Mouse (Mus musculus): ENCODE data around the gene Aldoc. TPM values are rescaled to one million over a fixed set of nuclear protein-coding genes. Genes with fewer than 3 reads are reported as not detected.

Gene Aldoc
- polyA plus RNA-seq, 1 experiment = 1.7 TPM

GRCm38 (mm10) chr11:78346326-78347069 is 23.7 kb downstream of the Aldoc start:
- Histone ChIP-seq H3K79me2 (ENCODE audit: control insufficient read depth, insufficient read depth) (no peaks in the 10 kb centered on the region), H3K4me3 (no peak overlapping the region), H3K4me2 (ENCODE audit: low read depth) (no peak overlapping the region), H3K27me3 (ENCODE audit: control insufficient read depth, insufficient read depth, insufficient read length) (no peaks in the 10 kb centered on the region), H3ac (ENCODE audit: control insufficient read depth, insufficient read length) (no peak overlapping the region), H3K36me3 (ENCODE audit: control insufficient read depth, insufficient read depth) (no peaks in the 10 kb centered on the region)
- TF ChIP-seq REST (IDR thresholded peaks at IDR 0.05; ENCODE audit: insufficient read depth, insufficient read length) (no peak), POLR2A (IDR thresholded peaks at IDR 0.05; ENCODE audit: insufficient read length, low read depth) (no peak), SRF (IDR thresholded peaks at IDR 0.05; ENCODE audit: control insufficient read depth, insufficient read length, low read depth) (no peak), MAX (IDR thresholded peaks at IDR 0.05; ENCODE audit: low read depth) (no peak), MYOD1 (IDR thresholded peaks at IDR 0.05; ENCODE audit: control insufficient read depth in 1 of 3, insufficient read length in 2 of 3, low read depth in 2 of 3) (no peak), USF1 (IDR thresholded peaks at IDR 0.05; ENCODE audit: low read depth) (no peak), E2F4 (IDR thresholded peaks at IDR 0.05; ENCODE audit: insufficient read depth) (no peak), MYOG (IDR thresholded peaks at IDR 0.05; ENCODE audit: control insufficient read depth in 1 of 3, insufficient read depth in 1 of 3, insufficient read length in 2 of 3, low read depth in 2 of 3) (no peak), TCF12 (IDR thresholded peaks at IDR 0.05; ENCODE audit: insufficient read depth, poor library complexity, severe bottlenecking) (no peak), TCF3 (IDR thresholded peaks at IDR 0.05; ENCODE audit: insufficient read length, low read depth) (no peak), CEBPB (IDR thresholded peaks at IDR 0.05; ENCODE audit: insufficient read depth, poor library complexity, severe bottlenecking) (no peak), POLR2AphosphoS2 (IDR thresholded peaks at IDR 0.05; ENCODE audit: insufficient read length, low read depth) (no peak)

- no peak for TF ChIP-seq USF1 (IDR thresholded peaks at IDR 0.05; ENCODE audit: low read depth)
- TF ChIP-seq SRF (IDR thresholded peaks at IDR 0.05; ENCODE audit: control insufficient read depth, insufficient read length, low read depth) = no peak
- TF ChIP-seq TCF12 (IDR thresholded peaks at IDR 0.05; ENCODE audit: insufficient read depth, poor library complexity, severe bottlenecking) = no peak
- Histone ChIP-seq H3ac (ENCODE audit: control insufficient read depth, insufficient read length) (no peak overlapping the region), H3K36me3 (ENCODE audit: control insufficient read depth, insufficient read depth) (no peaks in the 10 kb centered on the region), H3K4me2 (ENCODE audit: low read depth) (no peak overlapping the region), H3K79me2 (ENCODE audit: control insufficient read depth, insufficient read depth) (no peaks in the 10 kb centered on the region), H3K4me3 (no peak overlapping the region), H3K27me3 (ENCODE audit: control insufficient read depth, insufficient read depth, insufficient read length) (no peaks in the 10 kb centered on the region)
These were observed 24.4 kb downstream of the Aldoc start for GRCm38 (mm10) chr11:78347070-78347754.

- H3K36me3 ChIP-seq (ENCODE audit: control insufficient read depth, insufficient read depth) = no peaks in the 10 kb centered on the region
- TF ChIP-seq SRF (IDR thresholded peaks at IDR 0.05; ENCODE audit: control insufficient read depth, insufficient read length, low read depth) (no peak), TCF12 (IDR thresholded peaks at IDR 0.05; ENCODE audit: insufficient read depth, poor library complexity, severe bottlenecking) (no peak), MAX (IDR thresholded peaks at IDR 0.05; ENCODE audit: low read depth) (no peak), TCF3 (IDR thresholded peaks at IDR 0.05; ENCODE audit: insufficient read length, low read depth) (no peak), POLR2AphosphoS2 (IDR thresholded peaks at IDR 0.05; ENCODE audit: insufficient read length, low read depth) (no peak), USF1 (IDR thresholded peaks at IDR 0.05; ENCODE audit: low read depth) (no peak), E2F4 (IDR thresholded peaks at IDR 0.05; ENCODE audit: insufficient read depth) (no peak), CEBPB (IDR thresholded peaks at IDR 0.05; ENCODE audit: insufficient read depth, poor library complexity, severe bottlenecking) (no peak), MYOD1 (IDR thresholded peaks at IDR 0.05; ENCODE audit: control insufficient read depth in 1 of 3, insufficient read length in 2 of 3, low read depth in 2 of 3) (no peak), REST (IDR thresholded peaks at IDR 0.05; ENCODE audit: insufficient read depth, insufficient read length) (no peak), MYOG (IDR thresholded peaks at IDR 0.05; ENCODE audit: control insufficient read depth in 1 of 3, insufficient read depth in 1 of 3, insufficient read length in 2 of 3, low read depth in 2 of 3) (no peak), POLR2A (IDR thresholded peaks at IDR 0.05; ENCODE audit: insufficient read length, low read depth) (no peak)
- no peak overlapping the region for H3K4me2 ChIP-seq (ENCODE audit: low read depth)
- no peak overlapping the region for H3ac ChIP-seq (ENCODE audit: control insufficient read depth, insufficient read length)
- no peaks in the 10 kb centered on the region for H3K27me3 ChIP-seq (ENCODE audit: control insufficient read depth, insufficient read depth, insufficient read length)
- no peaks in the 10 kb centered on the region for H3K79me2 ChIP-seq (ENCODE audit: control insufficient read depth, insufficient read depth)
- no peak overlapping the region for H3K4me3 ChIP-seq
These were observed 25.1 kb downstream of the Aldoc start for GRCm38 (mm10) chr11:78347908-78348307.

- no peak overlapping the region for H3K4me3 ChIP-seq
- H3K4me2 ChIP-seq (ENCODE audit: low read depth) = no peak overlapping the region
- H3K36me3 ChIP-seq (ENCODE audit: control insufficient read depth, insufficient read depth) = no peaks in the 10 kb centered on the region
- H3K27me3 ChIP-seq (ENCODE audit: control insufficient read depth, insufficient read depth, insufficient read length) = no peaks in the 10 kb centered on the region
- H3K79me2 ChIP-seq (ENCODE audit: control insufficient read depth, insufficient read depth) = no peaks in the 10 kb centered on the region
- H3ac ChIP-seq (ENCODE audit: control insufficient read depth, insufficient read length) = no peak overlapping the region
- TF ChIP-seq MYOD1 (IDR thresholded peaks at IDR 0.05; ENCODE audit: control insufficient read depth in 1 of 3, insufficient read length in 2 of 3, low read depth in 2 of 3) = no peak
- TF ChIP-seq CEBPB (IDR thresholded peaks at IDR 0.05; ENCODE audit: insufficient read depth, poor library complexity, severe bottlenecking) = no peak
- no peak for TF ChIP-seq POLR2A (IDR thresholded peaks at IDR 0.05; ENCODE audit: insufficient read length, low read depth)
These were observed 25.7 kb downstream of the Aldoc start for GRCm38 (mm10) chr11:78348474-78348873.

Measured in myocyte (in vitro differentiated cells).